Mouse (Mus musculus) c-Kit-positive CD71-positive TER-119-negative erythroid progenitor cells, embryonic 14.5 days (primary cell): Measurements from ENCODE around the gene Ccdc62.

Experiments
- DNase-seq: peaks from one replicate; pipeline ENCODE4 v3.0.0-alpha.2; 2013; ENCODE audit warnings: low read depth

Ccdc62 gene

GRCm38 (mm10) chr5:123935931-123936330 is 5.5 kb downstream of the Ccdc62 start:
- DNase-seq = no peak

GRCm38 (mm10) chr5:123938479-123938878 is 8.0 kb downstream of the Ccdc62 start:
- no peak for DNase-seq

GRCm38 (mm10) chr5:123946546-123946945 is 16.1 kb downstream of the Ccdc62 start:
- DNase-seq = no peak

- DNase-seq = peak; percentile 64
Measured at GRCm38 (mm10) chr5:123947041-123947761, 16.7 kb downstream of the Ccdc62 start.

DNA sequence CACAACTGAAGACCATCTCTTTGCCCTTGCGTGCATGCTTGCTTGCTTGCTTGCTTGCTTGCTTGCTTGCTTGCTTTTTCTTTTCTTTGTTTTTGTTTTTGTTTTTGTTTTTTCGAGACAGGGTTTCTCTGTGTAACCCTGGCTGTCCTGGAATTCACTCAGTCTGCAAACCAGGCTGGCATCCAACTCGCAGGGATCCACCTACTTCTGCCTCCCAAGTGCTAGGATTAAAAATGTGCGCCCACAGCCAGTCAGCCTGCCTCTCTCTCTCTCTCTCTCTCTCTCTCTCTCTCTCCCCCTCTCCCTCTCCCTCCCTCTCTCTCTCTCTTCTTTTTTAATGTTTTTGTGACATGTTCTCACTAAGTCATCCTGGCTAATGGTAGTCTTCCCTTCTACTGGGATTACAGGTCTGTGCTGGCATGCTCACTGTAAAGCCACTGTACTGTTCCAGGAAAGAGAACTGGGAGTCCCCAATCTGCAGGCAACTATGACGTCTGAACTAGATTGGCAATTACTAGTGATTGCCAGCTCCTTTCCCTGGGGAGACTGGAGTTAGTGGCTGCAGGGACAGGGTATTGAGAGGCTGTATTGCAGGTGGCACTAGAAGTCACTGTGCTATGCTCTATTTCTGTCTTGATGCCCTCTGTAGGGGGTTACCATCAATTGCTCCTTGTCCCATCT is 22.0 kb downstream of the Ccdc62 start:
- no peak for DNase-seq

DNA sequence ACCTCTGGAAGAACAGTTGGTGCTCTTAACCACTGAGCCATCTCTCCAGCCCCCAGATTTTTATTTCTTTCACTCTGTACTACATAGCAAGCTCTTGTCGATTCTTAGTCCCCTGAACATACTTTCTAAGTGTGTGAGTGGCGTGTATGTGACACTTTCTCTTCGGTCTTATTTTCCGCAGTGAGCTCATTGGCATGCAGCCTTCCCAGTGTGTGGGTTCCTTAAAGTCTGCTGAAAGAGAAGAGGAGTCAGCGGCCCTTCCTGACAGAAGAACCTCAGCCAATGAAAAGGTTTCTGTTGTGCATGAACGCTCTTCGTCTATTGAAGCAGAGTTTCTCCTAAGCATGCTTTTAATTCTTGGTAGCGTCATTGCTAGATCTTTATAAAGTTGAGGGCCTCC is 26.7 kb downstream of the Ccdc62 start:
- DNase-seq = no peak

DNA sequence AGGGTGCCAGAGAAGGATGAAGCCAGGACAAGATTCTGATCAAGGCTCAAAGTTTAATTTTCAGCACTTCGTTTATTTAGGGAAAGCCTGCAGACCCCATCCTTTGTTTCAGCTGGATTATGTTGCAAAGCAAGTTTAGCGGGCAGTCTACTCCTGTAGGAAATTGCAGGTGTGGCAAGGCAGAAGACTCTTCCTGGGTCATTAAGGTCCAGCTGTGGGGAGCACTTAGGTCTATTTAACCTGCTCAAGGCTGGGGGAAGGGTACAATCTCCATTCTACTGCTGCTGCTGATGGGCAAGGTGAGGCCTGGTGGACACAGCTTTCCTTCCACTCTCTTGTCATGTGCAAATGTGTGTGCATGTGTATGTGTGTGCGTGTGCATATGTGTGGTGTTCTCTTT is 28.5 kb downstream of the Ccdc62 start:
- DNase-seq = no peak

DNA sequence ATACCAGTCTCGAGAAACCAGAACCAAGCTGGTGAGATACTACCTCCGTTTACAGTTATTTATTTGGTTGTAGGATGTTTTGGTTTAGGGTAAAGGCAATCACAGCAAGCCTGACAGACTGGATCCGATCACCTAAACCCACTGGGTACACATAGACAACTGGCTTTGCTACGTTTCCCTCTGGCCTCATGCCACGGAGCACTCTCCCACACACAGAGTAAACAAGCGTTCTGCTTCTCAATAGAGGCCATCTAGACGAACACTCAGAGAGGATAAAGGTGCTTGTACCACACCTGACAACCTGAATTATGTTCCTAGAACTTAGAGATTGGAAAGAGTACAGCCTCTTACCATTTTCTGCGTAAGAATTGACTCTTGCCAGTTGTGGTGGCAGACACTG is 29.6 kb downstream of the Ccdc62 start:
- no peak for DNase-seq

DNA sequence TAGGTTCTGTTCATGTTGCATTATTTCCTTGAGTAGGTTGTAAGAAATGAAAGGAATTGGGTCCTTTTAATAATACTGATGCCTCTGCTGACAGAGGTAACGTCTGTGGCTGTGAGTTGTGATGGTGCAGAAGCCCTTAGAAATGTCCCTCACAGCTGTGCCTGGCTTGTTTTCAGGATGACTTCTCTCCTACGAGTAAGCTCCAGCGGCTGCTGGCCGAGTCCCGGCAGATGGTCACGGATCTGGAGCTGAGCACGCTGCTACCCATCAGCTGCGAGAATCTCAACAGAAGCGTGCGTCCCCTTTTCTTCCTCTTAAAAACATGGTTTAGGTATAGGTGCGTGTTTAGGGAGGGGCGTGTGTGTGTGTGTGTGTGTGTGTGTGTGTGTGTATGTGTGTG is 30.6 kb downstream of the Ccdc62 start:
- DNase-seq = no peak

DNA sequence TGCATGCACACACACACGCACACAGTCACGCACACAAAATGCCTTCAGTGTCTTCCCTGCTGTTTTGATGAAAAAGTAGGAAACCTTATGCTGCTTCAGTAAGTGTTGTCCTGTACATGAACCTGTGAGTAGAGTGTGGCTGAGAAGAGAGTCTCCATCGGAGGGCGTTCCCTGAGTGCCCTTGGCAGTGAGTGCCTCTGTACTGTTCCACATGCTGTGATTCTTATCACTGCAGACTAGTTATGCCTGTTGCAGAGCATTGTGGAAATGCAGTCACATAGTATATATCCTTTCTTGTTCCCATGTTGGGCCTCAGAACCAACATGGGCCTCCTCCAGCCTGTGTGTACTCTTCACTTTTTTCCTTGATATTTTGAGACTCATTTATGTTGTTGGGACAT is 33.7 kb downstream of the Ccdc62 start:
- DNase-seq = no peak

DNA sequence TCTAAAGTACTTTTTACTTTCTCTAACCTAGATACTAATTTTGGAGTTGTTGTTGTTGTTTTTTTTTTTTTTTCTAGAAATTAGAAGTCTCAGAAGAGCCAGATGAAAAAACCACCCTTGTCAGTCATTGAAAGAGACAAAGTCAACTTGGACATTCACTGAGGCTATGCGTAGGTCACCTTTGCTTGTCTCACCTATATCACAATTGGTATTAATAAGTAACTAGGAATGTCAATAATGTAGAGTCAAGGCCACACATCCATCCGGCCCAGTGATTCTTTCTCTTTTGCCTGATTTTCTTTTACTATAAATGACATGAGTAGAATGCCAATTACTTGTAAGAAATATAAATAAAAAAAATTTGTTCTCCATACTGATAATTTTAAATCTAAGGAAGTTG is 36.3 kb downstream of the Ccdc62 start:
- no peak for DNase-seq

DNA sequence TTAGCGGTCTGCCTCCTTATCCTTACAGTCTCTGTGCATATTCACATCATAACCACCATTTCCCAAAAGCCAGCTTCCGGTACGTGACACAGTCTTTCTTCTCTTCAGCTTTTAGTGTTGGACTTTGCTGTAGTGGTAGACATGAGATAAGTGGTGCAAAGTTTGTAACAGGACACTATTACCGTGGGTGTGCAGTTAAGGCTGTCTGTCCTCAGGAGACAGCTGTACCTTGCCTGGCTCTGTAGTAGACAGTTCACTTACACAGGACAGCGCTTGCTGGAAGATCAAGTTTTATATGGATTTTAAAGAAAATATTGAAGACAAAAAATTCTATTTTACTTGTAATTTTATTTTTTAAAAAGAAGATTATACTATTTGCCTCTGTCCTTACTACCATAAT is 38.0 kb downstream of the Ccdc62 start:
- no peak for DNase-seq

- DNase-seq = no peak
Measured at GRCm38 (mm10) chr5:123969216-123969615, 38.7 kb downstream of the Ccdc62 start.

GRCm38 (mm10) chr5:123970576-123970975 is 40.1 kb downstream of the Ccdc62 start:
- no peak for DNase-seq

GRCm38 (mm10) chr5:123972453-123972852 is 42.0 kb downstream of the Ccdc62 start:
- no peak for DNase-seq

DNA sequence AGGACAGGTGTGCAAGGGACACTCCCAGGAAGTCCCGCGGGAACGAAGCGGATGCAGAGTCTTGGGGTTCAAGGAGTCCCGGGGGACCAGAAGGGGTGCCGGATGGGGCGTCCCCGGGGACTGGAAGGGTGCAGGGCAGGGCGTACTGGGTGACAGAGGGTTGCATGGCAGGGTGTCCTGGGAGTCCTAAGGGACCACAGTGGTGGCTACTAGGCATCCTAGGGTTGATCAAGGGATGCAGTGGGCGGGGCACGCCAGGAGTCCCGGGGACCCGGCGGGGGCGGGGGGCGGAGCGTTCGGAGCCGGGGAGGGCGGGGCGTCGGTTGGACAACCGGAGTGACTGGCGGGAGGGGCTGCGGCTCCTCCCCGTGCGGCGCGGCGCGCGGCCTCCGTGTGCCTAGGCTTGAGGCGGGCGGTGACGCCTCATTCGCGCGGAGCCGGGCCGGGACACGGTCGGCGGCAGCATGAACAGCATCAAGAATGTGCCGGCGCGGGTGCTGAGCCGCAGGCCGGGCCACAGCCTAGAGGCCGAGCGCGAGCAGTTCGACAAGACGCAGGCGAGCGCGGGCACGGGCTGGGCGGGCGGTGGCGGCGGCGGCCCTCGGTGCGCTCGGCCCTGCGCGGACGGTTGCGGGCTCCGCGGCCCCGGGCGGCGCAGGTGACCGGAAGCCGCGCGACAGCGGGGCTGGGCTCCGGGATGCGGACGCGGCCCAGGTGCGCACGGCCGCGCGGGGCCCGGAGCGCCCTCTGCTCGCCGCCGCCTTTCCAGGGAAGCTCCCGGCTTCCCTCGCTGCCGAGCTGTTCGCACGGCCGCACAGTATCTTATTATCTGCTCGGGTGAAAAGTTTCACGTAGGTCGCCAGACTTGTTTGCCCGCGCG is 43.1 kb downstream of the Ccdc62 start, which contains the start of gene Hip1r:
TSS of gene Hip1r (plus strand) at position 330 of the 880 bp plus-strand sequence.
- DNase-seq = peak; percentile 48

- DNase-seq = no peak
Measured at GRCm38 (mm10) chr5:123974179-123974485, 43.7 kb downstream of the Ccdc62 start.

GRCm38 (mm10) chr5:123974616-123975111 is 44.2 kb downstream of the Ccdc62 start:
- no peak for DNase-seq

DNA sequence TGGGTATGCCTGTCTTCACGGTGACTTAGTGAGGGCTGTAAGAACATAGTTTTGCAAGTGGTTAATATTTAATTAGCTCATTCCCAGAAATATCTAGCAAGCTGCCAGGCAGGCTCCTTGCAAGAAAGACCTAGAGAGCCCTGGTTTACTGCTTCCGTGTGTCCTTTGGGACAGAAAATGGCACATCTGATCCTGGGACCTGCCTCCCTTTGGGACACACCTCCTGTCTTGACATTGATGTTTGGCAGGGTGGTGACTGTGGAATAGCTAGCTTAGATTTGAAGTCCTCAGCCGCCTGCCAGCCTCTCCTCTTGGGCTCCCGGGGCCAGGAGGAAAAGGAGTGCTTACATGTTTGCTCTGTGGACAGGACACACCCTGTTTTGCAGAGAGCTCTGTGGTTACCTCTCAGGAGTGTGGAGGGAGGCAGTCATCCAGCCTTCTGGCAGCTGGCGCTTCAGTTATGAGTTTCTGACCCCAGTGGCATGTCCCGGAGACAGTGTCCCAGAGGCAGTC is 45.2 kb downstream of the Ccdc62 start:
- DNase-seq = no peak

- no peak for DNase-seq
Measured at GRCm38 (mm10) chr5:123977231-123977630, 46.8 kb downstream of the Ccdc62 start.

DNA sequence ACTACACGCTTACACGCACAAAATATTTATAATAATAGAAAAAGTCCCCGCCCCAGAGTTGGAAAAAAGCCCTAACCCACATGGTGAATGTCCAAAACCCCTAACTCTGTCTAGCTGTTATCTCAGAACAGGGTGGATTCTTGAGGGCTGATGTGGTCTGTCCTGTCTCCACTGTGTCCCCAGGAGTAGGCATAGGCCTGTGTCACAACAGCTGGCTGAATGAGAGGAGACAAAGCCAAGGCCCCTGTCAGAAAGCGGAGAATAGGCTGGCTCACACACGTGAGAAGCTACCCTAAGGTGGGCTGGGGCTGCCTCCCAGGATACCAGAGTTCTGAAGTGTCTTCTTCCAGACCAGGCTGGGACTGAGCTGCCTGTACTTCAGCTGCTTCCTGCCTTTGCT is 47.7 kb downstream of the Ccdc62 start:
- no peak for DNase-seq

DNA sequence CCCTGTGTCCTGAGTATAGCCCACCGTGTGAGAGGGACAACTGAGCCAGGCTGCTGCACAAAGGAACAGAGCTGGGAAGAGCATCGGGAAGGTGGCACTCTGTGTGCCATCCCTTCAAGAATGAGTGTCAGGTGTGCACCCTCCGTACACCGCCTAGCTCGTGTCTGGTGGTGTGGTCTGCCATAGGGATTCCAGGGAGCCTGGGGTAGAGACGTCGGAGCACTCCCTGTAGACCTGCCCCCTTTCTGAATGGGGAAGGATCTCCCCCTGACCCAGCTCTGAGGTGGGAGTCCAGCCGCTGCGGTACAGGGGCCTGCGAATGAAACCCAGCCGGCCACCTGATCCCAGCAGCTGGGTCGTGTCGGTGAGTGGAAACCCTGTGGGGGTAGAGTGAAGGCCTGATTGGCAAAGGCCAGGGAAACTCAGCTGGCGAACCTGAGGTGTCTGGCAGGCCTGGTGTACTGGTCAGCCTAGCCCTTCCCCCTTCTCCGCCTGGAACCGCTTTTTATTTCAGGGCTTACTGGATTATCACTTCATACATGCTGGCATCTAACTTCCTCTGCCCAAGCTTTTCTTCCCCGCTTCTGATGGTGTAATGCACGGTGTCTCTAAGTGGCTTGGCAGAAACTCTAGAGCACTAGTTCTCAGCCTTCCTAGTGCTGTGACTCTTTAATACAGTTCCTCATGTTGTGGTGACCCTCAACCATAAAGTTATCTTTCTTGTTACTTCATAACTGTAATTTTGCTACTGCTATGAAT is 48.9 kb downstream of the Ccdc62 start:
- DNase-seq = no peak
